Mouse (Mus musculus) CH12.LX (cell line): Measurements from ENCODE around the gene Abtb2.

Experiments
- CTCF ChIP-seq, 2 experiments: IDR thresholded peaks in 1 of 2; conservative IDR thresholded peaks in 1 of 2; 2 replicates each; pipeline ENCODE4 v1.5.1; 2011 to 2012; ENCODE audit warnings: low read depth in 2 of 2, low read length in 2 of 2, improper control_type of control experiment in 1 of 2, inconsistent platforms in 1 of 2, mild to moderate bottlenecking in 1 of 2, moderate library complexity in 1 of 2
- ETS1 ChIP-seq: conservative IDR thresholded peaks from 2 replicates; pipeline ENCODE4 v1.6.1; 2012; ENCODE audit warnings: low read depth, mild to moderate bottlenecking, inconsistent platforms, low read length, improper control_type of control experiment, moderate library complexity
- MYC ChIP-seq: IDR thresholded peaks from 2 replicates; pipeline ENCODE4 v1.6.1; 2011; ENCODE audit warnings: low read depth, mild to moderate bottlenecking, improper control_type of control experiment, low read length
- POLR2A ChIP-seq: IDR thresholded peaks from 2 replicates; pipeline ENCODE4 v1.6.1; 2011; ENCODE audit warnings: low read depth, mild to moderate bottlenecking, improper control_type of control experiment, low read length
- POLR2AphosphoS2 ChIP-seq: IDR thresholded peaks from 2 replicates; pipeline ENCODE4 v1.6.1; 2011; ENCODE audit warnings: low read depth, low read length, improper control_type of control experiment
- SMC3 ChIP-seq: IDR thresholded peaks from 2 replicates; pipeline ENCODE4 v1.6.1; 2011; ENCODE audit warnings: low read depth, low read length, improper control_type of control experiment
- USF1 ChIP-seq: IDR thresholded peaks from 2 replicates; pipeline ENCODE4 v1.6.1; 2014; ENCODE audit warnings: low read depth, mild to moderate bottlenecking, inconsistent platforms, low read length, improper control_type of control experiment
- ZC3H11A ChIP-seq: IDR thresholded peaks from 2 replicates; pipeline ENCODE4 v1.6.1; 2012; ENCODE audit warnings: low read depth, mild to moderate bottlenecking, inconsistent platforms, low read length, improper control_type of control experiment

GRCm38 (mm10) chr2:103591742-103592590 lies 25.9 kb downstream of the Abtb2 start:
- TF ChIP-seq POLR2AphosphoS2 (no peak), CTCF (conservative IDR thresholded peaks at IDR 0.05 in 1 of 2, IDR thresholded peaks at IDR 0.05 in 1 of 2; ENCODE audit: low read depth in 2 of 2, low read length in 2 of 2) (no peak), MYC (no peak), SMC3 (no peak), ETS1 (no peak), USF1 (no peak), POLR2A (no peak), ZC3H11A (no peak)
